Mouse (Mus musculus): ENCODE results near the gene Dock6. TPM values are rescaled to one million over a fixed set of nuclear protein-coding genes. Genes with fewer than 3 reads are reported as not detected.

The Dock6 gene
- polyA plus RNA-seq, 1 experiment from 2014 or later, result 24.4 TPM

DNA sequence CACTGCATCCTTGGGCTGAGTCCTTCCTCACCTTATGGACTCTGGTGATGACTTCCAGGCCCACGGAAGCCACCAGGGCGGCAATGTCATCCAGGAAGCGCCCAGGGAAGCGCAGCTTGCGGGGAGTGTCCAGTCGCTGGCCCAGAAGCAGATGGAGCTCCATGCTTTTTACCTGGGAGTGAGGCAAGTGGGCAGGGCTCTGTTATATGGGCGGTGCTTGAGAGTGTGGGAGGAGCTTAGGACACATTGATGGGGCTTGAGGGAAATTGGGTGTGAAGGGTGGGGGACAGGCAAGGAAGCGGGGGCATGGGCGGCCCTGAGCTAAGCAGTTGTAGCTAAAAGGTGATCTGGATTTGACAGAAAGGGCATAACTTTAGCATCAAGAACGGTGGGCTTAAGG, 28.1 kb downstream of the Dock6 start:
- no peak overlapping the region for H3K4me3 ChIP-seq
- H3K4me2 ChIP-seq (replicated peaks), result no peak overlapping the region
- H3K36me3 ChIP-seq, result 0 out of 2 replicates have a peak, but pooled peaks cover 6% of the 10 kb centered on the region
- H3K9me3 ChIP-seq (replicated peaks), result no peaks in the 10 kb centered on the region
- 66% methylated on average over 10 of the region's 10 CpGs for WGBS
- no peak overlapping the region for H3K27ac ChIP-seq
- peaks cover 7% of the 10 kb centered on the region; the same call in 1 of the 2 replicates for H3K4me1 ChIP-seq
- no peak overlapping the region for H3K9ac ChIP-seq
- no peaks in the 10 kb centered on the region for H3K27me3 ChIP-seq
- no peak for ATAC-seq (ENCODE audit: low FRiP score)

DNA sequence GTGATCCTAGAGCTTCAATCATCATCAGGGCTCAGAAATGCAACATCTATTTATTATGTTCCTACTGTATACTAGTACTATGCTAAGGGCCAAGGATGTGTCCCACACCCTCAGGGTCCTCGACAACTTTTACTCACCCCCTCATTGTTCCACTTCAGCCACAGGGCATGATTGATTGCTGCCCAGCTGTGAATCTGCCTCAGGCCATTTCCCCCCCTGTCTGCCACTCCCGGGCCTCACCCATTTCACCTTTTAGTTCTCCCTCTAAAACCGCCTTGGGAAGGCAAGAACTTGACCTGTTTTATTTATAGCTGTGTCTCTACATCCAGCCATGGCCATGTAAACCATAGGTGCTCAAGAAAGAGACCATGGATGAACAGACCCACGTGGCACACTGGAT, 28.5 kb downstream of the Dock6 start:
- ATAC-seq (ENCODE audit: low FRiP score), result no peak
- 62% methylated on average over 4 of the region's 4 CpGs for WGBS

DNA sequence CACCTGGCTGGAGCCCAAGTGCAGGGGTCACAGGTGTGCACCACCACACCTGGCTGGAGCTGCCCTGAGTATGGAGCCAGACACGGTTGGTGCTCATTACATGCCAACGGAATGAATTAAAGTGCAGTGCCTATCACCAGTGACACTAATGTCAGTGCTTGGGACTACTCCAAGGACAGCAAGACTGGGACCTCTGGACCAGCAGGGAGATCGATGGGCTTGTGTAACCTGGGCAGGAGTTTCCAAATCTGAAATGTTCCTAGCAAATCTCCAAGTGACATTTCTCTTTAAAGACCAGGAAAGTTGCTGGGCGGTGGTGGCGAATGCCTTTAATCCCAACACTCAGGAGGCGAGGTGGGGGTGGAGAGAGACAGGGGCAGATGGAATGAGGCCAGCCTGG, 29.7 kb downstream of the Dock6 start:
- Histone ChIP-seq H3K9me3 (replicated peaks) (no peaks in the 10 kb centered on the region), H3K27me3 (no peaks in the 10 kb centered on the region), H3K27ac (no peak overlapping the region), H3K4me1 (peaks cover 7% of the 10 kb centered on the region; the same call in 1 of the 2 replicates), H3K9ac (no peak overlapping the region), H3K36me3 (0 out of 2 replicates have a peak, but pooled peaks cover 2% of the 10 kb centered on the region), H3K4me2 (replicated peaks) (no peak overlapping the region), H3K4me3 (no peak overlapping the region)
- 89% methylated on average over 6 of the region's 6 CpGs for WGBS
- ATAC-seq (ENCODE audit: low FRiP score), result no peak

More for the DNA sequence above, 28.5 kb downstream of the Dock6 start:
- Histone ChIP-seq H3K27me3 (no peaks in the 10 kb centered on the region), H3K4me2 (replicated peaks) (no peak overlapping the region), H3K4me3 (no peak overlapping the region), H3K27ac (no peak overlapping the region), H3K36me3 (0 out of 2 replicates have a peak, but pooled peaks cover 2% of the 10 kb centered on the region), H3K9me3 (replicated peaks) (no peaks in the 10 kb centered on the region), H3K4me1 (peaks cover 7% of the 10 kb centered on the region; the same call in 1 of the 2 replicates), H3K9ac (no peak overlapping the region)

DNA sequence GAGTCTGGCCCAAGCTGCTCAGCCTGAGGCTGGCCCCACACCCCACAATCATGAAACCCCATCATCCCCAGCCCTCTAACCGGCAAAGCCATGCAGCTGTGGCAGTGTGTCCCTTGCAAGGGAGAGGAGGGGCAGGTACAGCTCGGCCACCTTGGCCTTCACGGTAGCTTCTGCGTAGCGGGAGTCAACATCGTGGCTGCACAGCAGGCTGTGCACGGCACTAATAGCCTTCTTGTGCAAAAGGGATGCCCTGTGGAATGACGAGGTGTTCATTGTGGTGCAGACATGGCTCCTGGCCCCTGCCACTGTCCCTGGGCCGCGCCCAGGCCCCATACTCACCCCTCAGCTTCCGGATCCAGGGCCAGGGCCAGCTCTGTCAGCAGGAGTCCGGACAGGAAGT, 32.3 kb downstream of the Dock6 start:
- H3K36me3 ChIP-seq, result 0 out of 2 replicates have a peak, but pooled peaks cover 6% of the 10 kb centered on the region
- no peak for ATAC-seq (ENCODE audit: low FRiP score)
- H3K4me2 ChIP-seq (replicated peaks), result no peak overlapping the region
- no peaks in the 10 kb centered on the region for H3K9me3 ChIP-seq (replicated peaks)
- H3K27me3 ChIP-seq, result no peaks in the 10 kb centered on the region
- no peak overlapping the region for H3K27ac ChIP-seq
- WGBS, result 89% methylated on average over 12 of the region's 12 CpGs
- peaks cover 3% of the 10 kb centered on the region; the same call in 1 of the 2 replicates for H3K4me1 ChIP-seq
- H3K9ac ChIP-seq, result no peak overlapping the region
- no peak overlapping the region for H3K4me3 ChIP-seq

DNA sequence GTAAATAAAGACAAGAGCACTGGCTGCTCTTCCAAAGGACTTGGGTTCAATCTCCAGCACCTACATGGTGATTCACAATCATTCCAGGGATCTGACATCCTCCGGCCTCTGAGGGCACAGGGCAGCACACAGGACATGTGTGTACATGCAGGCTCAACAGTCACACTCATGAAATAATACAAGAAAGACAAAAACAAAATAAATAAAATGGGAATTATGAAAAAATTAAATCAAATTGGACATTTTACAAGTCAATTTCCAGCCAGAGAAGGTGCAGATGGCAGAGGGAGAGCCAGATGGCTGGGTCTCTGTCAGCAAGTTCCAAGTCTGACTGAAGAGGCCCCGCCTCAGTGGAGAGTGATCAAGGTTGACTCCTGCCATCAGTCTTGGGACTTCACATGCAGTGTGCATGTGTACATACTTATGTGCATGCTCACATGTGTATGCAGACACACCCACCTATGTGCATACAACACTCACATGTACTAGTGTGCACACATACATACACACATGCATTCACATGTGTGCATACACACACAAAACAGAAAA, 33.2 kb downstream of the Dock6 start:
- no peak for ATAC-seq (ENCODE audit: low FRiP score)
- WGBS, result 99% methylated on average over 2 of the region's 2 CpGs
- H3K9me3 ChIP-seq (replicated peaks), result no peaks in the 10 kb centered on the region

DNA sequence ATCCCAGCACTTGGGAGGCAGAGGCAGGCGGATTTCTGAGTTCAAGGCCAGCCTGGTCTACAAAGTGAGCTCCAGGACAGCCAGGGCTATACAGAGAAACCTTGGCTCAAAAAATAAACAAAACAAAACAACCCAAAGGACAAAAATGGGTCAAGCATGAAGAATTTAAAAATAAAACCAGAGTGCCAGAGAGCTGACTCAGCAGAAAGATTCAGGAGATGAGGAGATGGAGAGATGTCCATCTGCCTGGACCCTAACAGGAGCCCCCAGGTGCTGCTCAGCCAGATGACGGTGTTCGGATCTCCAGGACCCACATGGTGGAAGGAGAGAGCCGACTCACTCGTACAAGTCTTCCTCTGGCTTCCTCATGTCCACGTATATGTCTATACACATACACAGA, 33.9 kb downstream of the Dock6 start:
- H3K9ac ChIP-seq, result no peak overlapping the region
- H3K4me2 ChIP-seq (replicated peaks), result no peak overlapping the region
- H3K9me3 ChIP-seq (replicated peaks), result no peaks in the 10 kb centered on the region
- no peaks in the 10 kb centered on the region for H3K27me3 ChIP-seq
- no peak overlapping the region for H3K4me3 ChIP-seq
- WGBS, result 93% methylated on average over 6 of the region's 6 CpGs
- H3K36me3 ChIP-seq, result 0 out of 2 replicates have a peak, but pooled peaks cover 9% of the 10 kb centered on the region
- no peaks in the 10 kb centered on the region for H3K4me1 ChIP-seq
- ATAC-seq (ENCODE audit: low FRiP score), result no peak
- H3K27ac ChIP-seq, result no peak overlapping the region

More for the DNA sequence above, 33.2 kb downstream of the Dock6 start:
- Histone ChIP-seq H3K9ac (no peak overlapping the region), H3K27me3 (no peaks in the 10 kb centered on the region), H3K36me3 (0 out of 2 replicates have a peak, but pooled peaks cover 7% of the 10 kb centered on the region), H3K4me2 (replicated peaks) (no peak overlapping the region), H3K4me3 (no peak overlapping the region), H3K27ac (no peak overlapping the region), H3K4me1 (no peaks in the 10 kb centered on the region)

DNA sequence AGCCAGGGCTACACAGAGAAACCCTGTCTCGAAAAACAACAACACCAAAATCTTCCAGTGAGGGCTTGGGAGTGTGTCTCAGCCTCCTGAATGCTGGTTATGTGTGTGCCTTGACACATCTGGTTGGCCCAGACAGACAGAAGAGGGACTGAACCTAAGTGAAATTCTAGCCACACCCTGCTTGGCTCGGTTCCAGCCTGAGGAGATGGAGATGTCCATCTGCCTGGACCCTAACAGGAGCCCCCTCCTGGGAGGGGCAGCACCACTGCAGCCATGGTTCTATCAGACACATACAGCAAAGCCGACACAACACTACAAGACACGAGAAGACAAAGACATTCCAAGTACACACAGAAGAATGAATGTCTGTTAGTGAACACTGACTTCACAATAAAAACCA, 34.3 kb downstream of the Dock6 start:
- no peak for ATAC-seq (ENCODE audit: low FRiP score)
- no peaks in the 10 kb centered on the region for H3K4me1 ChIP-seq
- H3K9ac ChIP-seq, result no peak overlapping the region
- no peak overlapping the region for H3K27ac ChIP-seq
- H3K36me3 ChIP-seq, result 0 out of 2 replicates have a peak, but pooled peaks cover 12% of the 10 kb centered on the region
- no peaks in the 10 kb centered on the region for H3K9me3 ChIP-seq (replicated peaks)
- H3K4me2 ChIP-seq (replicated peaks), result no peak overlapping the region
- 75% methylated on average over 4 of the region's 4 CpGs for WGBS
- H3K4me3 ChIP-seq, result no peak overlapping the region
- no peaks in the 10 kb centered on the region for H3K27me3 ChIP-seq

DNA sequence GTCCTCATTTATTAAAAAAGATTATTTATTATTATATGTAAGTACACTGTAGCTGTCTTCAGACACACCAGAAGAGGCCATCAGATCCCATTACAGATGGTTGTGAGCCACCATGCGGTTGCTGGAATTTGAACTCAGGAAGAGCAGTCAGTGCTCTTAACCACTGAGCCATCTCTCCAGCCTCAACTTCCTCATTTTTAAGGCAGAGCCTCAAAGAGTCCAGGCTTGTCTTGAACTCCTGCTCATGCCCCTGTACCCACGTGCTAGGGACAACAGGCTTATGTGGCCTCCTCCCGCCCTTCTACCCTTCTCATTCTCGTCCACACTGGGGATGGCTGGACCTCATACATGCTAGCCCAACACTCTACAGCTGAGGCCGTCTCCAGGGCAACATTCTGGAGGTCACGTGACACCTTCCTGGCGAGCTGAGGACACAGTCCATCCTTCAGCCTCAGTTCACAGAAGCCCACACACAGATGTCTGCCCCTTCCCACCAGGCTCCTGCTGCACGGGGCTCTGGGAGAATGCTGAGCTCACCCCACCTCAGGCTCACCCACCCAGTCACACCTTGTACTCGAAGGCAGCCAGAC, 35.6 kb downstream of the Dock6 start:
- Histone ChIP-seq H3K4me3 (no peak overlapping the region), H3K27me3 (no peaks in the 10 kb centered on the region), H3K4me2 (replicated peaks) (no peak overlapping the region), H3K9ac (no peak overlapping the region), H3K36me3 (0 out of 2 replicates have a peak, but pooled peaks cover 12% of the 10 kb centered on the region), H3K9me3 (replicated peaks) (no peaks in the 10 kb centered on the region), H3K4me1 (no peaks in the 10 kb centered on the region), H3K27ac (no peak overlapping the region)
- no peak; the same call in 1 of the 2 replicates for ATAC-seq (ENCODE audit: low FRiP score)
- 66% methylated on average over 9 of the region's 9 CpGs for whole genome bisulfite sequencing

DNA sequence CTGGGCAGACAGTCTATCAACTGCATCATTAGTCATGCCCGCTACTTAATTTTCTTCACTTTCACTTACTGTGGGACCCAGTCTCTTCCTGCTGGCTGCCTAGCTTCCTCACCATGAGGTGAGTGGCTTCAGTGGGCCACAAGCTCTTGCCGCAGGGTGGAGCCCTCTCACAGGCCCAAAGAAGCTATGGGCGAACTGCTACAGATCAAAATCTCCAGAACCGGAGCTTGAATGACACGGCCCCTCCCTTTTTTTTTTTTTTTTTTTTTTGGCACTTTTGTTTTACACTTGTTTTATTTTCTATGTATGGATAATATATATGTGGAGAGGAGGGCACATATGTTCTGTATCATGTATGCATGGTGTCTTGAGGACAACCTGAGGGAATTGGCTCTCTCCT, 41.3 kb downstream of the Dock6 start:
- Histone ChIP-seq H3K27me3 (no peaks in the 10 kb centered on the region), H3K4me2 (replicated peaks) (no peak overlapping the region), H3K9ac (no peak overlapping the region), H3K9me3 (replicated peaks) (no peaks in the 10 kb centered on the region), H3K36me3 (peaks cover 10% of the 10 kb centered on the region; the same call in 1 of the 2 replicates), H3K4me1 (no peaks in the 10 kb centered on the region), H3K4me3 (no peak overlapping the region), H3K27ac (no peak overlapping the region)
- 88% methylated on average over 5 of the region's 5 CpGs for WGBS
- no peak for ATAC-seq (ENCODE audit: low FRiP score)

DNA sequence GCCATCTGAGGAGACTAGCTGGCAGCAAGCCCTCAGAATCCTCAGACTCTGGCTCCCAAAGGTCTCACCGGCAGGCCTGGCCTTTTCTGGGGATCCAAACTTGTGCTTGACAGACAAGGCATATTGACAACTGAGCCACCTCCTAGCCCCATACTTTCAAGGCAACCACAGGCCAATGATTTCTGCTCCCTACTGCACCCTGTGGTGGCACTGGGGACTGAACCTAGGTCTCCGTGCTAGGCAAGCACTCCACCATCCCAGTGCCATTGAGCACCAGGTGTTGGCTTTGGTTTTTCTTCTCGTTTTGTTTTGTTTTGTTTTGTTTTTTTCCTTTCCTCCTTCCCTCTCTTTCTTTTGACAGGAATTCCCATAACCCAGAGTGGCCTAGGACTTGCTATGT, 43.9 kb downstream of the Dock6 start:
- Histone ChIP-seq H3K27ac (no peak overlapping the region), H3K9me3 (replicated peaks) (no peaks in the 10 kb centered on the region), H3K27me3 (no peaks in the 10 kb centered on the region), H3K9ac (no peak overlapping the region), H3K4me2 (replicated peaks) (no peak overlapping the region), H3K4me1 (no peaks in the 10 kb centered on the region), H3K4me3 (no peak overlapping the region), H3K36me3 (peaks cover 7% of the 10 kb centered on the region; the same call in 1 of the 2 replicates)
- no peak for ATAC-seq (ENCODE audit: low FRiP score)
- 66% methylated on average over 3 of the region's 3 CpGs for WGBS

DNA sequence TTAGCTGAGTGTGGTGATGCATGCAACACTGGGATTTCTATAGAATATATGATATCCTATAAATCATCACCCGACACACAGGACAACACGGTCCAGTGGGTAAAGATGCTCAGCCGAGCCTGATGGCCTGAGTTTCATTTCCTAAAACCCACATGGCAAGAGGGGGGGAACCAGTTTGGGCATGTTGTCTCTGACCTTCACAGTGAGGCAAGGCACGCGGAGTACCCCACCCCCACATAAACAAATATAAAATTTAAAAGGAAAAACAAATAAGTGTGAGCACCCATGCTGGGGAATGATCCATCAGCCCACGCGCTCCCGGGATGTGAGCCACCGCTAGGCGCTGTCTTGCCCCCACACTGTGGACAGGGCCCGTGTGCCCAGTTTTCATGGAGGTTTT, 45.5 kb downstream of the Dock6 start:
- no peak overlapping the region for H3K27ac ChIP-seq
- H3K27me3 ChIP-seq, result no peaks in the 10 kb centered on the region
- no peak overlapping the region for H3K9ac ChIP-seq
- 84% methylated on average over 11 of the region's 11 CpGs for WGBS
- no peak overlapping the region for H3K4me2 ChIP-seq (replicated peaks)
- H3K4me1 ChIP-seq, result no peaks in the 10 kb centered on the region
- no peaks in the 10 kb centered on the region for H3K9me3 ChIP-seq (replicated peaks)
- ATAC-seq (ENCODE audit: low FRiP score), result no peak
- H3K36me3 ChIP-seq, result peaks cover 4% of the 10 kb centered on the region; the same call in 1 of the 2 replicates
- H3K4me3 ChIP-seq, result no peak overlapping the region

DNA sequence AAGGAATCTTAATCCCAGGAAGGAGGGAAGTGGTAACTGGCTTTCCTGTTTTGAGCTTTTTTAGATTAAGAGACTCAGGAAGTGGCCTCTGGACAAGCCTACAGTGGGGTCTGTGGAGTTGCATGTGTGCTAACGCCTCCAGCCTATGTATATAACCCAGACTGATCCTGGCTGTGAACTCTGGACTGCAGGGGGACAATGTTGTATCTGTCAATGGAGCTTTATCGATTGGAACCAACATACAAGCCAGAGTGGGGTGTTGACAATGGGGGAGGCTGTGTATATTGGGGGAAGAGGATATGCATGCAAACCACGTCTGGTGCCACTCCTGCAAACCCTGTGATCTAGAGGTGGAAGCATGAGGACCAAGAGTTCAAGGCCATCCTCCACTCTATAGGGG, 46.1 kb downstream of the Dock6 start:
- Histone ChIP-seq H3K9ac (no peak overlapping the region), H3K4me3 (no peak overlapping the region), H3K9me3 (replicated peaks) (no peaks in the 10 kb centered on the region), H3K27ac (no peak overlapping the region), H3K36me3 (peaks cover 4% of the 10 kb centered on the region; the same call in 1 of the 2 replicates), H3K4me2 (replicated peaks) (no peak overlapping the region), H3K4me1 (no peaks in the 10 kb centered on the region), H3K27me3 (no peaks in the 10 kb centered on the region)
- ATAC-seq (ENCODE audit: low FRiP score), result no peak
- WGBS, result 68% methylated on average over 3 of the region's 3 CpGs
